Mouse (Mus musculus): ENCODE measurements around the gene Olfr1314. TPM values are rescaled to one million over a fixed set of nuclear protein-coding genes. Genes with fewer than 3 reads are reported as not detected.

The Olfr1314 gene
- polyA plus RNA-seq (2012; fragmentation: generic; extraction: Trizol), result not detected

DNA sequence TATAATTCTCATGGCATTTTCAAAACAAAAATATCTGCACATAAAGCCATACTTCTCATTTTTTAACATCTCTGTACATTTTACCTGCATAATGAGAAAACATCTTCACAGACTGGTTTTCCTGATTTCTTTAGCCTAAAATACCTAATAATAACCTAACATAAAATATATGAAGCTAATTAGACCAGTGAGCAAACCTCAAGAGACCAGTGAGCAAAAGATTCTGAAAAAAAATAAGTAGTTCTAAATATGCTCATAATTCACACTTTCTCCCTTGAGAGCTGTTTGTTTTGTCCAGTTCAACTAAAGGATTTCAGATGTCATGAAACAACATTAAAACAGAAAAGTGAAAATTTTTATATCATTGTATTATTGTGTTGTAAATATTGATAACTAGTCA, at the start of gene Olfr1314:
Olfr1314 (minus strand) TSS at position 101 of the 400 bp plus-strand sequence.
- Histone ChIP-seq H3ac (ENCODE audit: control insufficient read depth, insufficient read length) (no peak within 1 kb of the TSS), H3K36me3 (ENCODE audit: control insufficient read depth, insufficient read depth) (no peaks in the 10 kb centered on the region), H3K4me3 (no peak within 1 kb of the TSS), H3K4me2 (ENCODE audit: low read depth) (no peak within 1 kb of the TSS), H3K27me3 (ENCODE audit: control insufficient read depth, insufficient read depth, insufficient read length) (no peaks in the 10 kb centered on the region), H3K79me2 (ENCODE audit: control insufficient read depth, insufficient read depth) (no peaks in the 10 kb centered on the region)
- no peak for TF ChIP-seq REST (IDR thresholded peaks at IDR 0.05; ENCODE audit: insufficient read depth, insufficient read length)
- no peak for TF ChIP-seq MYOG (IDR thresholded peaks at IDR 0.05; ENCODE audit: control insufficient read depth in 1 of 3, insufficient read depth in 1 of 3, insufficient read length in 2 of 3, low read depth in 2 of 3)
- no peak for TF ChIP-seq USF1 (IDR thresholded peaks at IDR 0.05; ENCODE audit: low read depth)
- TF ChIP-seq SRF (IDR thresholded peaks at IDR 0.05; ENCODE audit: control insufficient read depth, insufficient read length, low read depth), result no peak
- no peak for TF ChIP-seq E2F4 (IDR thresholded peaks at IDR 0.05; ENCODE audit: insufficient read depth)
- no peak for TF ChIP-seq TCF3 (IDR thresholded peaks at IDR 0.05; ENCODE audit: insufficient read length, low read depth)
- TF ChIP-seq MYOD1 (IDR thresholded peaks at IDR 0.05; ENCODE audit: control insufficient read depth in 1 of 3, insufficient read length in 2 of 3, low read depth in 2 of 3), result no peak
- no peak for TF ChIP-seq POLR2A (IDR thresholded peaks at IDR 0.05; ENCODE audit: insufficient read length, low read depth)
- no peak for TF ChIP-seq MAX (IDR thresholded peaks at IDR 0.05; ENCODE audit: low read depth)
- TF ChIP-seq TCF12 (IDR thresholded peaks at IDR 0.05; ENCODE audit: insufficient read depth, poor library complexity, severe bottlenecking), result no peak
- no peak for TF ChIP-seq POLR2AphosphoS2 (IDR thresholded peaks at IDR 0.05; ENCODE audit: insufficient read length, low read depth)
- no peak for TF ChIP-seq CEBPB (IDR thresholded peaks at IDR 0.05; ENCODE audit: insufficient read depth, poor library complexity, severe bottlenecking)

DNA sequence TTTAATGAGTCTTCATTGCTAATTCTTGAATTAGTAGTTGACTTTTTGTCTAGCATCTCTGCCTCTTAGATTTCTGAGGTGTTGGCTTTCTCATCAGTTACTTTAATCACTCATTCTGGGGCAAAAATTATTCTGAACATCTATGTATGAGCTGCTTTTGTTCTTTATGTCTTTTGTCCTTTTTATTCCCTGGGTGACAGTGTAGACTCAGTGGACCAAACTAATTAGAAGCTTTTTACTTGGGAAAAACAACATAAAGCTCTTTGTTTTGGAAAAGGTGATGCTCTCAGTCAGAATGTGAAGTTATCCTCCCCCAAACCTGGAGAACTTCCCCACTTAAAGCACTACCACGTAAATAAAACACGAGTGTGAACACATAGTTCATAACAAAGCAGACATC, 43.4 kb upstream of the Olfr1314 start, which contains the start of gene Olfr1317:
Olfr1317 (plus strand) TSS at position 301 of the 400 bp plus-strand sequence.
- H3K4me3 ChIP-seq, result no peak within 1 kb of the TSS
- H3K79me2 ChIP-seq (ENCODE audit: control insufficient read depth, insufficient read depth), result no peaks in the 10 kb centered on the region
- TF ChIP-seq TCF12 (IDR thresholded peaks at IDR 0.05; ENCODE audit: insufficient read depth, poor library complexity, severe bottlenecking), result no peak
- TF ChIP-seq REST (IDR thresholded peaks at IDR 0.05; ENCODE audit: insufficient read depth, insufficient read length), result no peak
- TF ChIP-seq MAX (IDR thresholded peaks at IDR 0.05; ENCODE audit: low read depth), result no peak
- no peak for TF ChIP-seq MYOD1 (IDR thresholded peaks at IDR 0.05; ENCODE audit: control insufficient read depth in 1 of 3, insufficient read length in 2 of 3, low read depth in 2 of 3)
- TF ChIP-seq TCF3 (IDR thresholded peaks at IDR 0.05; ENCODE audit: insufficient read length, low read depth), result no peak
- TF ChIP-seq MYOG (IDR thresholded peaks at IDR 0.05; ENCODE audit: control insufficient read depth in 1 of 3, insufficient read depth in 1 of 3, insufficient read length in 2 of 3, low read depth in 2 of 3), result no peak
- TF ChIP-seq POLR2A (IDR thresholded peaks at IDR 0.05; ENCODE audit: insufficient read length, low read depth), result no peak
- no peak for TF ChIP-seq POLR2AphosphoS2 (IDR thresholded peaks at IDR 0.05; ENCODE audit: insufficient read length, low read depth)
- no peak for TF ChIP-seq E2F4 (IDR thresholded peaks at IDR 0.05; ENCODE audit: insufficient read depth)
- TF ChIP-seq SRF (IDR thresholded peaks at IDR 0.05; ENCODE audit: control insufficient read depth, insufficient read length, low read depth), result no peak
- no peak for TF ChIP-seq CEBPB (IDR thresholded peaks at IDR 0.05; ENCODE audit: insufficient read depth, poor library complexity, severe bottlenecking)
- no peak for TF ChIP-seq USF1 (IDR thresholded peaks at IDR 0.05; ENCODE audit: low read depth)
- no peaks in the 10 kb centered on the region for H3K36me3 ChIP-seq (ENCODE audit: control insufficient read depth, insufficient read depth)
- H3ac ChIP-seq (ENCODE audit: control insufficient read depth, insufficient read length), result no peak within 1 kb of the TSS
- H3K4me2 ChIP-seq (ENCODE audit: low read depth), result no peak within 1 kb of the TSS
- no peaks in the 10 kb centered on the region for H3K27me3 ChIP-seq (ENCODE audit: control insufficient read depth, insufficient read depth, insufficient read length)

DNA sequence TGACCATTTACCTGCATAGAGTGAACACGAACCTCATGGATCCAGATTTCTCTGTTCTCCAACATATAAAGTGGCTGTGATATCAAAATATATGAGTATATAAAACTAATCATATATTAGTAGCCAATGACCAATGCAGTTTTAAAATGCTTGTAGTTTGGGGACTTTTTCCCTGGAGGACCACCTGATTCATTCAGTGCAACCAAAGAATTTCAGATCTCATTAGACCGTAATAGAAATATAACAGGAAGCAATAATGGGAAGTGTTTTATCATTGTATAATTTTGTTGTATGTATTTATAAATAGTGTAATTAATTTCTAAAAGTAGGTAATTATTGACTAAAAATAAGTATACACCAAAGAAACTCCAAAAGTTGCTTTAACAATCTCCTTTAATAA, 38.3 kb upstream of the Olfr1314 start, which contains the start of gene Olfr1316:
Olfr1316 (minus strand) TSS at position 101 of the 400 bp plus-strand sequence.
- Histone ChIP-seq H3K36me3 (ENCODE audit: control insufficient read depth, insufficient read depth) (no peaks in the 10 kb centered on the region), H3K4me2 (ENCODE audit: low read depth) (no peak within 1 kb of the TSS), H3K27me3 (ENCODE audit: control insufficient read depth, insufficient read depth, insufficient read length) (no peaks in the 10 kb centered on the region), H3ac (ENCODE audit: control insufficient read depth, insufficient read length) (no peak within 1 kb of the TSS), H3K79me2 (ENCODE audit: control insufficient read depth, insufficient read depth) (no peaks in the 10 kb centered on the region), H3K4me3 (no peak within 1 kb of the TSS)
- TF ChIP-seq POLR2AphosphoS2 (IDR thresholded peaks at IDR 0.05; ENCODE audit: insufficient read length, low read depth) (no peak), USF1 (IDR thresholded peaks at IDR 0.05; ENCODE audit: low read depth) (no peak), MYOD1 (IDR thresholded peaks at IDR 0.05; ENCODE audit: control insufficient read depth in 1 of 3, insufficient read length in 2 of 3, low read depth in 2 of 3) (no peak), MAX (IDR thresholded peaks at IDR 0.05; ENCODE audit: low read depth) (no peak), SRF (IDR thresholded peaks at IDR 0.05; ENCODE audit: control insufficient read depth, insufficient read length, low read depth) (no peak), E2F4 (IDR thresholded peaks at IDR 0.05; ENCODE audit: insufficient read depth) (no peak), TCF12 (IDR thresholded peaks at IDR 0.05; ENCODE audit: insufficient read depth, poor library complexity, severe bottlenecking) (no peak), REST (IDR thresholded peaks at IDR 0.05; ENCODE audit: insufficient read depth, insufficient read length) (no peak), MYOG (IDR thresholded peaks at IDR 0.05; ENCODE audit: control insufficient read depth in 1 of 3, insufficient read depth in 1 of 3, insufficient read length in 2 of 3, low read depth in 2 of 3) (no peak), POLR2A (IDR thresholded peaks at IDR 0.05; ENCODE audit: insufficient read length, low read depth) (no peak), CEBPB (IDR thresholded peaks at IDR 0.05; ENCODE audit: insufficient read depth, poor library complexity, severe bottlenecking) (no peak), TCF3 (IDR thresholded peaks at IDR 0.05; ENCODE audit: insufficient read length, low read depth) (no peak)

GRCm38 (mm10) chr2:112115340-112115739, 18.8 kb upstream of the Olfr1314 start, which contains the start of gene Olfr1315-ps1:
Gene Olfr1315-ps1, minus strand, starts transcription at chr2:112115440.
- Histone ChIP-seq H3K79me2 (ENCODE audit: control insufficient read depth, insufficient read depth) (no peaks in the 10 kb centered on the region), H3ac (ENCODE audit: control insufficient read depth, insufficient read length) (no peak within 1 kb of the TSS), H3K4me3 (no peak within 1 kb of the TSS), H3K27me3 (ENCODE audit: control insufficient read depth, insufficient read depth, insufficient read length) (no peaks in the 10 kb centered on the region), H3K36me3 (ENCODE audit: control insufficient read depth, insufficient read depth) (no peaks in the 10 kb centered on the region), H3K4me2 (ENCODE audit: low read depth) (no peak within 1 kb of the TSS)
- TF ChIP-seq POLR2A (IDR thresholded peaks at IDR 0.05; ENCODE audit: insufficient read length, low read depth) (no peak), USF1 (IDR thresholded peaks at IDR 0.05; ENCODE audit: low read depth) (no peak), SRF (IDR thresholded peaks at IDR 0.05; ENCODE audit: control insufficient read depth, insufficient read length, low read depth) (no peak), MYOD1 (IDR thresholded peaks at IDR 0.05; ENCODE audit: control insufficient read depth in 1 of 3, insufficient read length in 2 of 3, low read depth in 2 of 3) (no peak), MAX (IDR thresholded peaks at IDR 0.05; ENCODE audit: low read depth) (no peak)
